Mouse (Mus musculus) kidney, adult 2 months (tissue): ENCODE measurements around the gene Coa7.
A peak's percentile ranks its signal among the peaks of the same experiment; 100 is the strongest.

Source experiments
- CTCF ChIP-seq: fragments of 200-500 bp; conservative IDR thresholded peaks from 2 replicates; pipeline ENCODE4 v1.5.1; 2011; ENCODE audit warnings: low read depth, mild to moderate bottlenecking, control low read depth, low read length, moderate library complexity, mixed read lengths; ENCODE audit not compliant: insufficient read depth, insufficient read length
- POLR2A ChIP-seq: fragments of 200-500 bp; IDR thresholded peaks from one replicate; pipeline ENCODE4 v1.6.1; 2011; ENCODE audit warnings: low read depth, low read length, control low read depth

DNA sequence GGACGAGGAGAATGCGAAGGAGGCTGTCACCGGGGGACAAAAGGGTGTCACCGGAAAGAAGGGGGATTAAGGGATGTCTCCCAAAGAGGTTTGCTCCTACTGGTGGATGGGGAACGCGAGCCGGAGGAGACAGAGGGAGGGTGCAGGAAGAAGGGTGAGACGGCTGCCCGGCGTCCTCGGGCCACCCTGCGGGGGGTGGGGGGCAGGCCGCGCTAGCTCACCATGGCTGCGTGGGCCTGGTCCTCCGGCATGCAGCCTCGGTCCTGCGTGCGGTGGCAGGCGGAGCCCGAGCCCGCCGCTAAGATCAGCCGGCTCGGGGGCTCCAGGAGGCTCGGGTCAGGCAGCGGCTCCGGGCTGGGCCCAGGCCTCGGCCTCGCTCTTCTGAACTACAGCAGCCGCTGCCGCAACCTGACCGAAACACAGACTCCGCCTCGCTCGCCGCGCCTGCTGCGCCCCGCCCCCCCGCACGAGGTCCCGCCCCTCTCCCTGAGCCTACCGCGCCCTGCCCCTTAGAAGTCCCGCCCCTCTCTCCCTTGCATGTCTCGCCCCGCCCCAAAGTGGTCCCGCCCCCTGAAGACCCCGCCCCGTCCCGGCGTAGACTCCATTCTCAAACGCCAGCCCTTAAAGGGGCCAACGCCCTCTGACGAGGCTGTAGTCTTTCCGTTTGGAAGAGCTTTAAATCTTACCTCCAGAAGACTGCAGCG, 27.1 kb upstream of the Coa7 start, which contains the start of gene Zyg11b:
- TF ChIP-seq CTCF (no peak), POLR2A (peak; percentile 68)
